Mouse (Mus musculus): Measurements from ENCODE around the gene Mipep.

Mipep gene

DNA sequence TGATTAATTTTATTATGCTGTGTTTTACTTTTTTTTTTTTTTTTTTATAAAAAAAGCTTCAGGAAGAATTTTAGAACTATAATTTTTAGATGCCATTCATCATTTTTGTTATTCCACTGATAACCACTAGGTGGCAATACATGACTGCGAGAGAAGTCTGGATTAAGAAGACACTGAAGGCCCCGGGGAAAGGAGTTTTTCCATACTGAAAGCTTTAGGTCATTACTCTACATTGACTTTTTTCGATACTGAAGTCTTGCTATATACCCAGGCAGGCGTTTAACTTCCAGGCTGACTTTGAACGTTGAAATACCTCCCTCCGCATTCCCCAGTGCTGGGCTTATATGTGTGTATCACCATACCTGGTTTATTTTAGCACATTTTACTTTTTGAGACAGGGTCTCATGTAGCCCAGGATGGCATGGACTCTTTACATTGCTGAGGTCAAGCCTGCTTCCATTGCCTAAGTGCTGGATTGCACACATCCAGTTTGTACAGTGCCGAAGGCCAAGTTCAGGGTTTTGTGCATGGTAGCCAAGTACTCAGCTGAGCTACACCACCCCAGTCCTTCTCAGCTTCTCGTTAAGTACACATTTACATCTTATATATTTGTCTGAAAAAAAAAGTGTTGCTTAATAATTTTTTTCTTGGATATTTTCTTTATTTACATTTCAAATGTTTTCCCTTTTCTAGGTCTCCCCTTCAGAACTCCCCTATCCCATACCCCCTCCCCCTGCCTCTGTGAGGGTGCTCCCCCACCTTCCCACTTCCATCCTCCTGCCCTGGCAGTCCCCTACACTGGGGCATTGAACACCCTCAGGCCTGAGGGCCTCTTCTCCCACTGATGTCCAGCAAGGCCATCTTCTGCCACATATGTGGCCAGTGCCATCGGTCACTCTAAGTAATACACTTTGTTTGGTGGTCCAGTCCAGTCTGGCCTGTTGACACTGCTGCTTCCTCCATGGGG is 15.7 kb downstream of the Mipep start:
- no peak for DNase-seq (ENCODE audit: low read depth in 1 of 2, low spot score in 2 of 2)

DNA sequence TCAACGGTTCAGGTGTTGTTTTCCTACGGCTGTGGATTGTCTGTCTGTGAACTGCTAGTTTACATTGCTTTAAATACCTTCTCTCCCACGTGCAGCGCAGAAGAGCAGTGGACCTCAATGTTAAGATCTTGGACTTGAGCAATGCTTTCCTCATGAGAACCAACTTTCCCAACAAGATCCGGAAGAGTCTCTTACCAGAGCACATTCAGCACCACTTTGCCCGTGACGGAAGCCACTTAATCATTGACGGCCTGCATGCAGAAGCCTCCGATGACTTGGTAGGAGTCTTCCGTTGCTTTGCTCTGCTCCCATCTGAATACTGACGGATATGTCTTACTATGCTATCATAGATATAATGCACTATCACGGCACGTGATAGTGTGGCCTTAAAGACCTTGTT is 17.7 kb downstream of the Mipep start:
- no peak for DNase-seq (ENCODE audit: low read depth in 1 of 2, low spot score in 2 of 2)

DNA sequence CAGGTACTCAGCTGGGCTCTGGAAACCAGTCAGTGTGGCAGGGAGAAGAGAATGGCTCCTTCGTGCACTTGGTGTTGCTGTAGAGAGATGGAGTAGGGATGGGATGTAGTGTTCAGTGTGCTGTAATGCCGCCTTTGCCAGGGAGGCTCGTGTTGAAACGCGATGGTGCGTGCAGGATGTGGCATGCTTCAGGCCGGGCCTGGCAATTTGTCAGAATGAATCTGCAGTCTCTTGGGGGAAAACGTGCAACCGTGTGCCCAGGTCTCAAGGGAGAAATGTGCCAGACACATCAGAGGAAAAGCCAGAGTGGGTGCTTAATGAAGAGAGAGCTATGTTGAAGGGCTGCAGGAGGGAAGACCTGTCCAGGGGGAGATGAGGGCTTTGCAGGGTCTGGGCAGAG is 20.6 kb downstream of the Mipep start:
- DNase-seq (ENCODE audit: low read depth in 1 of 2, low spot score in 2 of 2) = no peak

DNA sequence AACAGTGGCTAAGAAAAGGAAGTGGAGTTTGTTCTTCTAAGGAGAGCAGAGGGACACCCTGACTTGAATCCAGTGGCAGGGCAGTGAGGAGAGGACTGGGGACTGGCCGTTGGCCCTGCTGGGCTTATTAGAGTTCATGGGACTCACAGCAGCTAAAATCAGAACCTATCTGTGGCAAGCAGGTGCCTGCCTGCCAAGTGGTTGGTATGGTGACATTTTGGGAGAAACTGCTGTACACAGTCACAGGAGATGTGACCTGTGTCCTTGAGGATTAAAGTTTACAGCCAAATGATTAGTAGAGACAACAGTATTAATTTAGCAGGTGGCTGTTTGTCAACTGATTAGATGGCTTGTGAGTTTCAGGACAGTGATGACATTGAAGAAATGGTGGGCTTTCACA is 21.5 kb downstream of the Mipep start:
- no peak for DNase-seq (ENCODE audit: low read depth in 1 of 2, low spot score in 2 of 2)

DNA sequence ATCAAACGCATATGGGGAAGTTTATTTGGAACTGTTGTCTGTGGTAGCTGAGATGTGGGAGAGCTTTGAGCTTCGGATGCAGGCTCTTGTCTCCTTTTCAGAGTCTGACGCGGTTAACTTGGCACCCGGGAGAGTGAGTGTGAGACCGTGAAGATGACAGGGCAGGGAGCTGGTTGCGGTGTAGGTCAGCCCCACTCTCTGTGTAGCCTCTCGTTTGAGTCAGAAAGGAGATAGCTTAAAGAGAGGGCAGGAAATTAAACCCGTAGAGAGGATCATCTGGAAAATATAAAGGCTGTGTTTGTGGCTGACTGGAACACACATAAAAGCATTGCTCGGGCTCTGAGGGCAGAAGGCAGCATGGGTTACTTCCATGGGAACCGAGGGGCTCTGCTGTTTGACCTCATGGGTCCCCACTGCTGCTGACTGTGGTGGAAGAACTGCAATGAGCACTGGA is 22.5 kb downstream of the Mipep start:
- no peak for DNase-seq (ENCODE audit: low read depth in 1 of 2, low spot score in 2 of 2)

DNA sequence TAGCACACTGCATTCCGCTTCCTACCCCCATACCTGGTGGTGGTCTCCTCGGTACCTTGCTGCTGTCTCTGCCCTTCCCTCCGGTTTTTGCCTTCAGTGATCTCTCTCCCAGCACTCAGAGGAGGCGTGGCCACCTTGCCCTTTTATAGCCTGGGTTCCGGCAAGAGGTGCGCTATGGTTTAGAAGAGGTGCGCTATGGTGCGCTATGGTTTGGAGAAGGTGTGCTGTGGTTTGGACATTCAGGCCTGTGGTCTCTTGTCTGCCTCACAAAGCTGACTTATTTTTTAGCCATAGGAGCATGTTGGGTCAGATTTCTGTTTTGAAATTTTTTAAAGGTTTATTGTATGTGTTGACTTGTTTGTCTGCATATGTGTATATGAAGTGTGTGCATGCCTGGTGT is 25.5 kb downstream of the Mipep start:
- DNase-seq (ENCODE audit: low read depth in 1 of 2, low spot score in 2 of 2) = no peak

DNA sequence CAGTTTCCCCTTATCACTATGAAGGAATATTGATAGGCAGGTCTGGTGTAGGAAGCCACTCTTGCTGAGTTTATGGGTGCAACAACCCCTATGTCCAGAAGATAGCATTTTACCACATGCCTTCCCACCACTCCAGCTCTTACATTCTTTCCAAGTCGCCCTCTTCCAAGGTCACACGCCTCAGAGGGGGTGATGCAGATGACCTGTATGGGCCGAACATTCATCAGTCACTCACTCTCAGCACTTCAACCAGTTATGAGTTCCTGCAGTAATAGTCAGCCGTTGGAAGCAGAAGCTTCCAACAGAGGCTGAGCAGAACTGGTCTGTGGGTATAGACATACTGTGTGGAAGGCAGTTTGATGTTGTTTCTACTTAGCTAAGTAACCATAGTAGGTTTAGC is 27.2 kb downstream of the Mipep start:
- no peak for DNase-seq (ENCODE audit: low read depth in 1 of 2, low spot score in 2 of 2)

DNA sequence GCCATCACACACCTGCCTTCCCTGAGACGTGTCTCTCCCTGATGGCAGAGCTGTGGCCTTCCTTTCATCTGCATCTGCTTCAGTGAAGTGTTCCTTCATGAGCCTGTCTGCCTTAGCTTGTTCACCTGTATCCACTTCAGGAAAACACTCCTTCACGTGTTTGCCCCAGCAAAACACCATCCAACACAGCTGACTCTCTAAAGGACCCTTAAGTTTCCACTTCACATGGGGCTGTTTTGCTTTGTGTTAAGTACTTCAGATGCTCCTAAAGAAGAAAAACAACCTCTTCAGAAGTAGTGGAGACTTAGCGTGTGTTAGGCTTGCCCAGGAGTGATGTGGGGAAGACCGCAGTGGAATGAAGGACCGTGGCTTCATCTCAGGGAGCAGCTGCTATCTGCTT is 30.7 kb downstream of the Mipep start:
- no peak for DNase-seq (ENCODE audit: low read depth in 1 of 2, low spot score in 2 of 2)

DNA sequence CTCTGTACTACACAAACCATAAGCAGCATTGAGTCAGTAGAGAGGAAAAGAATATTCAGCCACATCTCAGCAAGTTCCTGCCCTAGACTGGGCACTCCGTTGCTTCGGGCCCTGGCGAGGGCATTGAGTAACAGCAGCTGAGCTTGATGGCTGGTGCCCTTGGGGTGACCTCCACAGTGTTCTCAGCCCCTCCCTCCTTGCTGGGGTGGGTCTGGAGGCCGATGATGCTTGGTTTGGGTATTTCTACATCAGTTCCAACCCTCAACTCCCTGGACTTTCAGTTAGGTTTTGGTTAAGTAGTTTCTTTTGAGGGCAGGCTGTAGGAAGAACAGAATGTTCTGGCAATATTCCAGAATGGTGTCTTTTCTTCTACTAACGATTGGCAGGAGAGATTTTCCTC is 33.7 kb downstream of the Mipep start:
- DNase-seq (ENCODE audit: low read depth in 1 of 2, low spot score in 2 of 2) = no peak

DNA sequence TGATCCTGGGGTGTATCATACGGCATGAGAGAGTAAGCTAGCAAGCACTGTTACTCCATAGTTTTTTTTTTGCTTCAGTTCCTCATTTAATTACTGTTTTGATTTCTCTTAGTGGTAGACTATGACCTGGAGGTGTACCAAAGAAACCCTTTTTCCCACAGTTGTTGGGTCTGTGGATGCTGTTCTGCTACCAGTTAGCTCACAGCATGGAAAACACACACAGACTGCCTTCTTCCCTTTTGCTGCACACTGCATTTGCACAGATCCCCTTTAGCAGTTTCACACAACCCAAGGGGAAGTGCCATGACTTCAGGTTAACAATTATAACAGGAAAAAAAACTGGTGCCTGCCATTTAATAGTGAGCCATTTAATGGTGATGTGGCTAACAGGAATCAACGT is 45.7 kb downstream of the Mipep start:
- peak in 1 of 2 experiments; percentile 2 for DNase-seq (ENCODE audit: low read depth in 1 of 2, low spot score in 2 of 2)

DNA sequence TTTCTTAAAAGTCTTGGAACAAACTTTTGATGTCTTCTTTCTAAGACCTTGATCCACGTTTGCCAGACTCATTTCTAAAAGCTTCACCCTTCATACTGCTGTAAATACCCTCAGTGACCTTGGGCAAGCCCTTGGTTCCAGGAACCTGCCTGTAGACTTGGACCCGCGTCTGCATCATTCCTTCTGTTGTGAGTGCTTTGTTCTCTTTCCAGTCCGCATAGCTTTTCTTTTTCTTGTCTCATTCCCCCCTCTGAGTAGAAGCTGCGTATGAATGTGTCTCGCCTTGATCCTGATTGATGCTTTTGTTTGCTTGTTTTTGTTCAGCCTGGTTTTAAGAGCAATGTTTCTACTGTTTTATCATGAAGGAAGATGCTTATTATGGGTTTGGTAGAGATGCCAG is 52.3 kb downstream of the Mipep start:
- DNase-seq (ENCODE audit: low read depth in 1 of 2, low spot score in 2 of 2) = no peak

DNA sequence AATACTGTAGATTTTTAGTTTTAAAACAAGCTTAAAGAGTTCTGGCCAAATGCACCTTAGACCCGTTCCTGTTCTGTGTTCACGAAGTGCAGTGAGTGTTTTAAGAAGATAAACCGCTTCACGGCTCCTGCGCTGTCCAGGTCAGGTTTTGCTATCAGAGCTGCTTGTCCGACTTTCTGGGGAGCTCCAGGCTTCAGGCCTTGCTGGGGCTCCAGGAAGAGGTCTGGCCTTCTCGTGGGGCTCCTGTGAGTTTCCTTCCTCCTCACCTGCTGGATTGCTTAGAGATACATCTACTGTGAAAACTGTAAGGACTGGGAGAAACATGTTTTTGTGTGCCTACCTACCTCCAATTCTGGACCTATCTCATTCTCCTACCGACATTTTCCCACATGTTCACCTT is 55.3 kb downstream of the Mipep start:
- no peak for DNase-seq (ENCODE audit: low read depth in 1 of 2, low spot score in 2 of 2)

DNA sequence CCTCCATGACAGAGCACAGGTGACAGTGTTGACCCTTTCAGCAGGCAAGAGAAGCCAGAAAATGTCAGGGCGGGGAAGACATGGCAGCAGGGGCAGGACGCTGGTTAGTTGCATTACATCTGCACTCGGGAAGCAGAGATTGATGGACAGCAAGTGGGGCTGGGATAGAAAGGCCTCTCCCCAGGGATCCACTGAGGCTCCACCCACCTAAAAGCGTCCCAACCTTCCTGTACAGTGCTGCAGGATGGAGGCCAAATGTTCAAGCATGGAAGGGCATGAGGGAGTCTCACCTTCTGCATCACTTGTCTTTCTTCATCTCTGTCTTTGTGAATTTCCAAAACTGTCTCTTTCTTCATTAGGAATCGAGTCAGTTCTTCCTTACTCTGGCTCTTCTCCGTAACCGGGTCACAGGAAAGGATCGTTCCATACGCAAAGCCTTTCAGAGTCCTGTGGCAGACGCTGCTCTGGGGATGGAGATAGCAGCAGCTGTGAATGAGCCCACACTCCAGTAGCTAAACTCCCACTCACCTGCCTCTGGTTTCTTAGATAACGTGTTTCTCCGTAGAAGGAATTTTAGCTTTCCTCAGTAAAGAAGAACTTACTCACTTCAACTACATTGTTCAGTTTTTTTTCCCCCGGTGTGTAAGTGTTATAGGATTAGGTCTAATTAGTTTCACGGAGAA is 57.7 kb downstream of the Mipep start:
- DNase-seq (ENCODE audit: low read depth in 1 of 2, low spot score in 2 of 2) = no peak

DNA sequence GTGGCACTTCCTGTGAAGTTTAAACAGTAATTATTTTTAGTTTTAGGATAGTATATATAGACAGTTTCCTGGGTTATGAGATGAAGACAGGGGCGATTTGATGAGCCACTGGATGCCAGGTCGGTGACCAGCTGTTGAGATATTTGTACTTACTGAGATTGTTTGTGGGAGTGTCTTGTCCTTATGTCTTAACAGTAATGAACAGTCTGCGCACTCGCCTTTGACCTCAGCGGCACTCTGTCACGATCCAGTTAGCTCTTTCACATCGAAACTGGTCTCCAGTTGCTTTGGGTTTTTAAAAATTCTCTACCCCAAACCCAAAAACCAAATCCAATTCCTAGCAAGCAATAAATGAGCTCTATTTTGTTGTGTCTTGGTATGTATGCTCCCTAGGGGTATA is 59.2 kb downstream of the Mipep start:
- DNase-seq (ENCODE audit: low read depth in 1 of 2, low spot score in 2 of 2) = no peak

DNA sequence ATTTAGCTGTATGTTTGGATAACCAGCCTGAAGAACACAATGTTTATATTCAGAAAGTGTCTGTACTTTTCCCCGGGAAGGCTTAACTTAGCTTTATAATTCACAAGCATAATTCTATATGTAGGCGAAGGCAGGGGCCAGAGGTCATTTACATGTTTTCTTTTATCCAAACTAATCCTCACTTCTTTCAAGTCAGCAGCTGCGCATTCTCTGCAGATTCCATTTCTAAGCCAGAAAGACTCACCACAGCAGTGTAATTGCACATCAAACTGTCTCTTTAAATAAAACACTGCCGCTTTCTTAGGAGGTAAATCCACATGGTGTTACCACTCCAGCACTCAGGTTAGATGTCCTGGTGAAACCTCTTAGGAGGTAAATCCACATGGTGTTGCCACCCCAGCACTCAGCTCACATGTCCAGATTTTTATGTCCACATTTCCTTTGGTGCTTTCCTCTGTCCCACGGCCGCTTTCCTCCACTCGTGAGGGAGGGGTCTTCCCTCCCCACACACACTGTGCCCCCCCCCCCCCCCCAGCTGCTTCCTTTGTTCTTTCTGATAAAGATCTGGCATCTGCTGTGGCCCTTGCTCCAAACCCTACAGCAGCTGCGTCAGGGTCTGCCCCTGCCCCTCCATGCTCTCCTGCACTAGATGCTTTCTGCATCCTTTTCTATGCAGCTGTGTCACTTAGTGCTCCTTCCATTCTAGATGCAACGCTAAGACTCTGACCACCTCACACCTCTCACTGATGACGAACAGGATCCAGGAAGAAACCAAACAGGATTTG is 61.1 kb downstream of the Mipep start:
- no peak for DNase-seq (ENCODE audit: low read depth in 1 of 2, low spot score in 2 of 2)

DNA sequence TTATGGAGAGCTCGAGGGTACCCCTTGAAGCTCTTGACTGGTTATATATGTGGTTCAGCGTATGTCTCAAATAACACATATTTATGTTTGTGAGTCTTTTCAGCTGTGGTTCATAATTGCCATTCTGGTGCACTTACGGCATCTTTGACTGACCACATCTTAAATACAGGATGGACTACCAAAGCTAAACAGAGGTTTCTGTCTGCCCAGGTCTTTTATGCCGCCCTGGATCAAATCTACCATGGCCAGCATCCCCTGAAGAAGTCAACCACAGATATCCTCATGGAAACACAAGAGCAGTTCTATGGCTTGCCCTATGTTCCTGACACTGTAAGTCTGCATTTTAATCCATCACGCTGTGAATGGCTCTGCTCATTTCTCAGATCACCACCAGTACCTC is 61.8 kb downstream of the Mipep start:
- DNase-seq (ENCODE audit: low read depth in 1 of 2, low spot score in 2 of 2) = no peak

DNA sequence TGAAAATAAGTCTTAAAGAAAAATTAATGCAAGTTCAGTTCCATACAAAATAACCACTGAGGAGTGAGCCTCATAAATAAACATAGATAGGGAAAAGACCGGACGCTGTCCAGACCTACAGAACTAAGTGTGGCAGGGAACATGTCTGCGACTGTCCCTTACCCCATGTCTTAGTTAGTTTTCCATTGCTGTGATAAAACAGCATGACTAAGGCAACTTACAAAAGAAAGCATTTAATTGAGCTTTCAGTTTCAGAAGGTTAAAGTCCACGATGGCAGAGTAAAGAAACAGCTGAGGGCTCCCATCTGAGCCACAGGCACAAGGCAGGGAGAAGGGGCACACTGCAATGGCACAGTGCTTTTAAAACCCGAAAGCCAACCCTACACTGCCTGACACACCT is 63.8 kb downstream of the Mipep start:
- no peak for DNase-seq (ENCODE audit: low read depth in 1 of 2, low spot score in 2 of 2)

DNA sequence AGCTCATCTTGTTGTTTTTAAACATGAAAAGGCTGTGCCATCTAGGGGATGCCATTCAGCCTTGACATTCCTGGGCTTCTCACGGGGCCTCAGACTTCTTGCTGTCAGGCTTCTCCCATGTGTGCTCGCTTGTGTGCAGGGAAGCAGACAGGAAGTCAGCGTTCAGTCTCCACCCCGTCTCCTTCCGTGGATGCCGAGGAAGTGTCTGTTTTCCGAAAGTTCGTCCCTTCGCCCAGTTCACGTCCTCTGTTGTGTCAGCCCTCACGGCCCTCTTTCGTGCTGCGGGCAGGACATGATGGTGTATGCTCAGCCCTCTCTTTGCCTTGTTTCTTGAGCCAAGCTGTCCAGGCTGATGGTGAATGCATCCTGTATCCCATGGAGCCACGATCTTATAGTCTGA is 65.7 kb downstream of the Mipep start:
- DNase-seq (ENCODE audit: low read depth in 1 of 2, low spot score in 2 of 2) = no peak

DNA sequence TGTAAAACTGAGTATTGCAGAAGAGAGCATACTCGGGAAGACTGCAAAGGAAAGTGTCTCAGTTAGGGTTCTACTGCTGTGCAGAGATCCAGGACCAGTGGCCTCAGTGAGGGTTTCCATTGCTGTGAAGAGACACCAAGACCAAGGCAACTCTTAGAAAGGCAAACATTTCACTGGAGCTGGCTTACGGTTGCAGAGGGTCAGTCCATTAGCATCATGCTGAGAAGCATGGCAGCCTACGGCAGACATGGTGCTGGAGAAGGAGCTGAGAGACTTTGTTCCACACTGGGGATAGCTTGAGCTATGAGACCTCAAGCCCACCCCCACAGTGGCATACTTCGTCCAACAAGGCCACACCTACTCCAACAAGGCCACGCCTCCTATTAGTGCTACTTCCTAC is 67.3 kb downstream of the Mipep start:
- no peak for DNase-seq (ENCODE audit: low read depth in 1 of 2, low spot score in 2 of 2)

DNA sequence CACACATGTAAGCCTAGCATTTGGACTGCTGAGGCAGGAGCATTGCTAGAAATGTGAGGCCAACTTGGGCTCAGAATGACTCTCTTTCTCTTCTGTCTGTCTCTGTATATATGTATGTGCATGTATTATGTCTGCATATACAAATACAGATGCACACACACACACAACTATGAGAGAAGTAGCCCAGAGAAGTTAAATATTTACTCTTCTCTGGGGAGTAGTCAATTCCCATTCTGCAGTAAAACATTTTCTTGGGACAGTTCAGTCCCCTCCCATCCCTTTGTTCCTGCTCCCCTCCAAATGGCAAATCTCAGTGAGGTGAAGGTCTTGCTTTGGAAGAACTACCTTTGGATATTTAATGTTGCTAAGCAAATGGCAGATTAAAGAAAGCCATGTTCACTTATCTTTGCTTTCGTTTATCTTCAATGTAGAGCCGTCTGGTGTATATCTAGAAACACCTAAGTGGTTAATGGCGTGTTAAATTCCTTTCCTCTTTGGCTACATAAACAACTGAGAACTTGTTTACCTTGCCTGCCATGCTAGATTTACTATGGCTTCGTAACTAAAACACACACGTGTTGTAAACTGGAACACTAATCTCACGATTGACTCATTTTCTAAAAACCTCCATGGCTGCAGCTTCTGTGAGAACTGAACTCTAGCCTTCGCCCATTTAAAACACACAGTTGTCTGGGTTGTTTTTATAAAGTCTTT is 72.0 kb downstream of the Mipep start:
- no peak for DNase-seq (ENCODE audit: low read depth in 1 of 2, low spot score in 2 of 2)

DNA sequence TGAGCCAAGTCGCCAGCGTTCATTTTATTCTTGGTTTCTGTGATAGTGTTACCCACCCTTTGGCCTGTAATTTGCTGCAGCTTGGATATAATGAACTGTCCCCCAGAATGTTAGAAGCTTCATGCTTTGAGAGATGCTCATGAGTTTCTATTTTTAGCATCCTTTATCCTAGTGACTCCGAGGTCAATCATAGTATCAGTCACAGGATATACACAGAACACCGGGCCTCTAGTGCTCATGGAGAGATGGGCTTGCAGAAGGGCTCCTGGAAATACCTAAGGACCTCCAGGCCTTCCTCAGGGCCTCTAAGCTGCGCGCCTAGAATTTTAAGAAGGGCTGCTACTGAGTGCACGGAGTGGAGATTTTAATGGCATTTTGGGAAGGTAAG is 72.5 kb downstream of the Mipep start:
- no peak for DNase-seq (ENCODE audit: low read depth in 1 of 2, low spot score in 2 of 2)
